Mouse (Mus musculus): ENCODE results near the gene Ppp1r21. TPM values are rescaled to one million over a fixed set of nuclear protein-coding genes. Genes with fewer than 3 reads are reported as not detected.

The Ppp1r21 gene
- total RNA-seq, 2 experiments from 2014 or later, result 39.7 to 64.5 TPM

Other genes starting within 250 kb of the Ppp1r21 start
- 10 to 100 TPM; 20.7 to 25.4 TPM for gene Foxn2, start 89.4 kb upstream of the Ppp1r21 start, total RNA-seq (2021)
- 10 to 100 TPM; 28.7 to 41.5 TPM for gene Ston1, start 67.6 kb downstream of the Ppp1r21 start, total RNA-seq (2021)
- not detected for gene Gtf2a1l, start 138.5 kb downstream of the Ppp1r21 start, total RNA-seq (2021)